ENCODE assay signal across 14 mouse cellular contexts in genomic region chr4:107120676-107121075, GRCm38 (mm10). TPM values are rescaled to one million over a fixed set of nuclear protein-coding genes. Genes with fewer than 3 reads are reported as not detected.
DNase-seq lines count a peak whose midpoint lies in the region; ATAC-seq and TF ChIP-seq lines count a peak whose summit lies in the region.
"Had no signal": no experiment of that assay in that cellular context is flagged by ENCODE, and none has a peak within 500 bp of the region (broad histone marks: within the 10 kb centered on the region; RNA-seq: fewer than 3 reads in every experiment).

No protein-coding gene starts in this region.

- H3K9me3 ChIP-seq in kidney, embryonic 14.5 days (ENCODE audit: control insufficient read depth, low read length), result no peaks in the 10 kb centered on the region
- H3K9me3 ChIP-seq in neural tube, embryonic 11.5 days (ENCODE audit: control insufficient read depth, low read length), result no peaks in the 10 kb centered on the region
- H3K9me3 ChIP-seq in neural tube, embryonic 15.5 days (replicated peaks), result no peaks in the 10 kb centered on the region
- no peaks in the 10 kb centered on the region for H3K9me3 ChIP-seq in midbrain, embryonic 12.5 days
- no peaks in the 10 kb centered on the region for H3K9me3 ChIP-seq in stomach, postnatal 0 days (ENCODE audit: control insufficient read depth, low read length)
- H3K9me3 ChIP-seq: heart, embryonic 13.5 days had no signal

- WGBS in kidney, embryonic 14.5 days, result 68% methylated on average over 6 of the region's 6 CpGs
- 83% methylated on average over 6 of the region's 6 CpGs for WGBS in kidney, adult 2 months
- WGBS in neural tube, embryonic 11.5 days, result 91% methylated on average over 6 of the region's 6 CpGs
- WGBS in neural tube, embryonic 15.5 days, result 90% methylated on average over 6 of the region's 6 CpGs
- whole genome bisulfite sequencing in midbrain, embryonic 12.5 days, result 95% methylated on average over 6 of the region's 6 CpGs
- WGBS in stomach, postnatal 0 days, result 63% methylated on average over 6 of the region's 6 CpGs

- no peaks in the 10 kb centered on the region for H3K27me3 ChIP-seq in kidney, embryonic 14.5 days (ENCODE audit: control insufficient read depth, insufficient read depth, low read length)
- no peaks in the 10 kb centered on the region for H3K27me3 ChIP-seq in kidney, adult 2 months (replicated peaks; ENCODE audit: control insufficient read depth, insufficient read depth, low read length)
- no peaks in the 10 kb centered on the region for H3K27me3 ChIP-seq in neural tube, embryonic 11.5 days (ENCODE audit: control insufficient read depth, insufficient read depth, low read length)
- H3K27me3 ChIP-seq in neural tube, embryonic 15.5 days (replicated peaks), result no peaks in the 10 kb centered on the region
- peaks cover 4% of the 10 kb centered on the region for H3K27me3 ChIP-seq in midbrain, embryonic 12.5 days
- no peaks in the 10 kb centered on the region for H3K27me3 ChIP-seq in stomach, postnatal 0 days (ENCODE audit: control insufficient read depth, insufficient read depth, low read length)

- no peak overlapping the region for H3K27ac ChIP-seq in kidney, embryonic 14.5 days (ENCODE audit: low read depth, low read length)
- no peak overlapping the region for H3K27ac ChIP-seq in kidney, adult 2 months (ENCODE audit: insufficient read depth, low read depth, low read length)
- 0 out of 2 replicates have a peak overlapping the region, but pooled peaks have one; percentile 27 for H3K27ac ChIP-seq in neural tube, embryonic 11.5 days (ENCODE audit: low read depth, low read length)
- no peak overlapping the region for H3K27ac ChIP-seq in neural tube, embryonic 15.5 days (replicated peaks)
- peak overlapping the region; percentile 54 for H3K27ac ChIP-seq in midbrain, embryonic 12.5 days (replicated peaks)
- peak overlapping the region; percentile 56; the same call in 1 of the 2 replicates for H3K27ac ChIP-seq in stomach, postnatal 0 days (replicated peaks)
- H3K27ac ChIP-seq: heart, embryonic 13.5 days had no signal

- no peak overlapping the region for H3K4me2 ChIP-seq in kidney, embryonic 14.5 days (replicated peaks; ENCODE audit: low read depth, low read length)
- no peak overlapping the region for H3K4me2 ChIP-seq in neural tube, embryonic 11.5 days (ENCODE audit: low read depth)
- no peak overlapping the region for H3K4me2 ChIP-seq in neural tube, embryonic 15.5 days
- H3K4me2 ChIP-seq in midbrain, embryonic 12.5 days (replicated peaks), result no peak overlapping the region
- no peak overlapping the region for H3K4me2 ChIP-seq in stomach, postnatal 0 days (replicated peaks; ENCODE audit: low read depth)
- H3K4me2 ChIP-seq: heart, embryonic 13.5 days; liver, embryonic 11.5 days had no signal

- no peak overlapping the region for H3K9ac ChIP-seq in kidney, embryonic 14.5 days (ENCODE audit: low read depth, low read length)
- peak overlapping the region; percentile 37 for H3K9ac ChIP-seq in neural tube, embryonic 11.5 days (ENCODE audit: low read length)
- no peak overlapping the region for H3K9ac ChIP-seq in neural tube, embryonic 15.5 days (replicated peaks)
- no peak overlapping the region for H3K9ac ChIP-seq in midbrain, embryonic 12.5 days (replicated peaks)
- H3K9ac ChIP-seq in stomach, postnatal 0 days (ENCODE audit: low read length), result no peak overlapping the region
- H3K9ac ChIP-seq: heart, embryonic 13.5 days had no signal

- no peak for TF ChIP-seq POLR2A in kidney, adult 2 months (IDR thresholded peaks at IDR 0.05; ENCODE audit: low read depth, low read length)

- ATAC-seq in kidney, embryonic 14.5 days (ENCODE audit: low FRiP score, low TSS enrichment), result 0 out of 2 replicates have a peak, but pooled peaks have one; percentile 12
- no peak for ATAC-seq in neural tube, embryonic 11.5 days (ENCODE audit: insufficient read depth, low FRiP score, low TSS enrichment)
- ATAC-seq in neural tube, embryonic 15.5 days (ENCODE audit: low FRiP score), result no peak
- 0 out of 2 replicates have a peak, but pooled peaks have one; percentile 16 for ATAC-seq in midbrain, embryonic 12.5 days (ENCODE audit: low FRiP score, low read depth)
- ATAC-seq in stomach, postnatal 0 days (ENCODE audit: low FRiP score, low TSS enrichment), result peak; percentile 77

- no peak for TF ChIP-seq EP300 in stomach, postnatal 0 days (optimal IDR thresholded peaks at IDR 0.05)

- no peak overlapping the region for H3K4me3 ChIP-seq in kidney, embryonic 14.5 days (ENCODE audit: low read length)
- H3K4me3 ChIP-seq in kidney, adult 2 months (ENCODE audit: insufficient read depth, low read depth, low read length), result no peak overlapping the region
- no peak overlapping the region for H3K4me3 ChIP-seq in neural tube, embryonic 11.5 days (ENCODE audit: low read depth, low read length)
- H3K4me3 ChIP-seq in neural tube, embryonic 15.5 days (replicated peaks), result no peak overlapping the region
- no peak overlapping the region for H3K4me3 ChIP-seq in midbrain, embryonic 12.5 days
- no peak overlapping the region for H3K4me3 ChIP-seq in stomach, postnatal 0 days (ENCODE audit: low read depth, low read length)
- H3K4me3 ChIP-seq: heart, embryonic 13.5 days had no signal

- H3K4me1 ChIP-seq in kidney, embryonic 14.5 days (ENCODE audit: control insufficient read depth, insufficient read depth, low read length), result 0 out of 2 replicates have a peak, but pooled peaks cover 11% of the 10 kb centered on the region
- no peaks in the 10 kb centered on the region; the same call in 1 of the 2 replicates for H3K4me1 ChIP-seq in kidney, adult 2 months (ENCODE audit: control insufficient read depth, insufficient read depth, low read length)
- peaks cover 4% of the 10 kb centered on the region for H3K4me1 ChIP-seq in neural tube, embryonic 11.5 days (ENCODE audit: control insufficient read depth, insufficient read depth, low read length)
- H3K4me1 ChIP-seq in neural tube, embryonic 15.5 days, result peaks cover 8% of the 10 kb centered on the region
- H3K4me1 ChIP-seq in midbrain, embryonic 12.5 days, result peaks cover 10% of the 10 kb centered on the region
- no peaks in the 10 kb centered on the region; the same call in 1 of the 2 replicates for H3K4me1 ChIP-seq in stomach, postnatal 0 days (replicated peaks; ENCODE audit: control insufficient read depth, insufficient read depth)

- DNase-seq in kidney, adult 2 months, result no peak
- DNase-seq in neural tube, embryonic 11.5 days (ENCODE audit: low spot score), result no peak
- DNase-seq in stomach, postnatal 0 days (ENCODE audit: low spot score), result peak; percentile 71
- DNase-seq in right cerebral cortex, postnatal 25 days, result no peak
- DNase-seq: kidney, adult 11 months; thymus, postnatal 14 days had no signal

- no peak for TF ChIP-seq CTCF in kidney, adult 2 months (conservative IDR thresholded peaks at IDR 0.05; ENCODE audit: insufficient read depth, insufficient read length, low read depth, low read length)
- TF ChIP-seq CTCF in stomach, postnatal 0 days (IDR thresholded peaks at IDR 0.05; ENCODE audit: low read depth), result no peak

- H3K36me3 ChIP-seq in kidney, embryonic 14.5 days (ENCODE audit: control insufficient read depth, insufficient read depth, low read length), result no peaks in the 10 kb centered on the region
- H3K36me3 ChIP-seq in kidney, adult 2 months (ENCODE audit: control insufficient read depth, insufficient read depth, low read length), result no peaks in the 10 kb centered on the region
- no peaks in the 10 kb centered on the region for H3K36me3 ChIP-seq in neural tube, embryonic 11.5 days (ENCODE audit: control insufficient read depth, insufficient read depth, low read length)
- H3K36me3 ChIP-seq in neural tube, embryonic 15.5 days, result no peaks in the 10 kb centered on the region
- no peaks in the 10 kb centered on the region for H3K36me3 ChIP-seq in midbrain, embryonic 12.5 days
- no peaks in the 10 kb centered on the region for H3K36me3 ChIP-seq in stomach, postnatal 0 days (ENCODE audit: control insufficient read depth, insufficient read depth, low read length)
- H3K36me3 ChIP-seq: heart, embryonic 13.5 days had no signal

RNA-seq across cellular contexts. Expression of gene Cdcp2, which starts 24.0 kb away (rescaled TPM):
- 0.12 TPM in 1 of 2 replicates, not detected in the other for polyA plus RNA-seq in kidney, embryonic 14.5 days (2014; fragmentation: Nextera tagmentation; extraction: Ambion mirVana)
- polyA plus RNA-seq in kidney, adult 2 months (2012; rRNA removed), result 0.05 TPM in 1 of 2 replicates, not detected in the other
- polyA plus RNA-seq in neural tube, embryonic 11.5 days (2014; fragmentation: Nextera tagmentation; extraction: Ambion mirVana), result 0.24 and 0.64 TPM in 2 replicates
- polyA plus RNA-seq in neural tube, embryonic 15.5 days (2015; fragmentation: Nextera tagmentation; extraction: Ambion mirVana), result not detected in 2 replicates
- 0.06 and 0.09 TPM in 2 replicates for polyA plus RNA-seq in midbrain, embryonic 12.5 days (2016; fragmentation: Nextera tagmentation; extraction: Ambion mirVana)
- not detected in 2 replicates for polyA plus RNA-seq in stomach, postnatal 0 days (2015; fragmentation: Nextera tagmentation; extraction: Ambion mirVana)
- polyA plus RNA-seq: cerebellum, adult 2 months; forebrain, embryonic 14.5 days; heart, embryonic 13.5 days; liver, embryonic 11.5 days; testis, adult 2 months had no signal

RNA-seq across cellular contexts. Expression of gene Cyb5rl, which starts 53.9 kb away (rescaled TPM):
- 5.5 and 7.7 TPM in 2 replicates for polyA plus RNA-seq in kidney, embryonic 14.5 days (2014; fragmentation: Nextera tagmentation; extraction: Ambion mirVana)
- 19.0 and 21.7 TPM in 2 replicates for polyA plus RNA-seq in kidney, adult 2 months (2012; rRNA removed)
- 3.7 and 7.0 TPM in 2 replicates for polyA plus RNA-seq in neural tube, embryonic 11.5 days (2014; fragmentation: Nextera tagmentation; extraction: Ambion mirVana)
- polyA plus RNA-seq in neural tube, embryonic 15.5 days (2015; fragmentation: Nextera tagmentation; extraction: Ambion mirVana), result 4.4 and 4.7 TPM in 2 replicates
- 5.8 and 9.5 TPM in 2 replicates for polyA plus RNA-seq in midbrain, embryonic 12.5 days (2016; fragmentation: Nextera tagmentation; extraction: Ambion mirVana)
- polyA plus RNA-seq in stomach, postnatal 0 days (2015; fragmentation: Nextera tagmentation; extraction: Ambion mirVana), result 5.6 and 6.2 TPM in 2 replicates

RNA-seq across cellular contexts. Expression of gene Mrpl37, which starts 54.0 kb away (rescaled TPM):
- polyA plus RNA-seq in kidney, embryonic 14.5 days (2014; fragmentation: Nextera tagmentation; extraction: Ambion mirVana), result 108 and 125 TPM in 2 replicates
- polyA plus RNA-seq in kidney, adult 2 months (2012; rRNA removed), result 111 and 118 TPM in 2 replicates
- 122 and 124 TPM in 2 replicates for polyA plus RNA-seq in neural tube, embryonic 11.5 days (2014; fragmentation: Nextera tagmentation; extraction: Ambion mirVana)
- 84.9 and 85.5 TPM in 2 replicates for polyA plus RNA-seq in neural tube, embryonic 15.5 days (2015; fragmentation: Nextera tagmentation; extraction: Ambion mirVana)
- 91.0 and 91.9 TPM in 2 replicates for polyA plus RNA-seq in midbrain, embryonic 12.5 days (2016; fragmentation: Nextera tagmentation; extraction: Ambion mirVana)
- 52.6 and 54.6 TPM in 2 replicates for polyA plus RNA-seq in stomach, postnatal 0 days (2015; fragmentation: Nextera tagmentation; extraction: Ambion mirVana)

RNA-seq across cellular contexts. Expression of gene Tmem59, which starts 57.5 kb away (rescaled TPM):
- polyA plus RNA-seq in kidney, embryonic 14.5 days (2014; fragmentation: Nextera tagmentation; extraction: Ambion mirVana), result 345 and 420 TPM in 2 replicates
- 447 and 474 TPM in 2 replicates for polyA plus RNA-seq in kidney, adult 2 months (2012; rRNA removed)
- polyA plus RNA-seq in neural tube, embryonic 11.5 days (2014; fragmentation: Nextera tagmentation; extraction: Ambion mirVana), result 316 and 334 TPM in 2 replicates
- polyA plus RNA-seq in neural tube, embryonic 15.5 days (2015; fragmentation: Nextera tagmentation; extraction: Ambion mirVana), result 391 and 405 TPM in 2 replicates
- polyA plus RNA-seq in midbrain, embryonic 12.5 days (2016; fragmentation: Nextera tagmentation; extraction: Ambion mirVana), result 327 and 347 TPM in 2 replicates
- 473 and 483 TPM in 2 replicates for polyA plus RNA-seq in stomach, postnatal 0 days (2015; fragmentation: Nextera tagmentation; extraction: Ambion mirVana)

RNA-seq across cellular contexts. Expression of gene Tceanc2, which starts 58.2 kb away (rescaled TPM):
- polyA plus RNA-seq in kidney, embryonic 14.5 days (2014; fragmentation: Nextera tagmentation; extraction: Ambion mirVana), result 31.7 and 39.3 TPM in 2 replicates
- 8.9 and 10.0 TPM in 2 replicates for polyA plus RNA-seq in kidney, adult 2 months (2012; rRNA removed)
- 24.8 and 29.1 TPM in 2 replicates for polyA plus RNA-seq in neural tube, embryonic 11.5 days (2014; fragmentation: Nextera tagmentation; extraction: Ambion mirVana)
- polyA plus RNA-seq in neural tube, embryonic 15.5 days (2015; fragmentation: Nextera tagmentation; extraction: Ambion mirVana), result 17.7 and 36.3 TPM in 2 replicates
- polyA plus RNA-seq in midbrain, embryonic 12.5 days (2016; fragmentation: Nextera tagmentation; extraction: Ambion mirVana), result 28.3 and 37.2 TPM in 2 replicates
- polyA plus RNA-seq in stomach, postnatal 0 days (2015; fragmentation: Nextera tagmentation; extraction: Ambion mirVana), result 17.5 and 21.2 TPM in 2 replicates

Comparison
In these comparisons a context has a peak if more than half of its experiments do, and no peak if none do; other contexts are left out.
1. H3K27ac ChIP-seq: peak in neural tube, embryonic 11.5 days (single experiment), midbrain, embryonic 12.5 days (single experiment) and stomach, postnatal 0 days (single experiment); none in kidney, embryonic 14.5 days (single experiment), kidney, adult 2 months (single experiment) and neural tube, embryonic 15.5 days (single experiment).
2. ATAC-seq: peak in kidney, embryonic 14.5 days (single experiment), midbrain, embryonic 12.5 days (single experiment) and stomach, postnatal 0 days (single experiment); none in neural tube, embryonic 11.5 days (single experiment) and neural tube, embryonic 15.5 days (single experiment).